Mouse (Mus musculus): ENCODE measurements around the gene Hfe2. TPM values are rescaled to one million over a fixed set of nuclear protein-coding genes. Genes with fewer than 3 reads are reported as not detected.
A peak's percentile ranks its signal among the peaks of the same experiment; 100 is the strongest.

The Hfe2 gene
- polyA plus RNA-seq, 1 experiment from 2014 or later, result 0.68 TPM

GRCm38 (mm10) chr3:96540740-96541139 is 15.8 kb downstream of the Hfe2 start:
- Histone ChIP-seq H3K4me2 (no peak overlapping the region), H3K9ac (no peak overlapping the region), H3K27me3 (replicated peaks) (peaks cover 25% of the 10 kb centered on the region; the same call in 1 of the 2 replicates), H3K27ac (no peak overlapping the region), H3K4me3 (no peak overlapping the region), H3K36me3 (no peaks in the 10 kb centered on the region), H3K9me3 (replicated peaks) (no peaks in the 10 kb centered on the region), H3K4me1 (no peaks in the 10 kb centered on the region)
- 39% methylated on average over 6 of the region's 6 CpGs for WGBS (ENCODE audit: insufficient replicate concordance)
- ATAC-seq, result no peak

- Histone ChIP-seq H3K36me3 (no peaks in the 10 kb centered on the region), H3K9me3 (replicated peaks) (no peaks in the 10 kb centered on the region), H3K4me1 (no peaks in the 10 kb centered on the region), H3K9ac (no peak overlapping the region), H3K27me3 (replicated peaks) (peaks cover 25% of the 10 kb centered on the region; the same call in 1 of the 2 replicates), H3K4me3 (no peak overlapping the region), H3K4me2 (no peak overlapping the region; the same call in 1 of the 2 replicates), H3K27ac (no peak overlapping the region)
- WGBS (ENCODE audit: insufficient replicate concordance), result 29% methylated on average over 14 of the region's 14 CpGs
- ATAC-seq, result no peak
Observed at GRCm38 (mm10) chr3:96541328-96542078, 16.5 kb downstream of the Hfe2 start.

- H3K4me2 ChIP-seq, result no peak overlapping the region
- H3K4me1 ChIP-seq, result peaks cover 1% of the 10 kb centered on the region
- 68% methylated on average over 8 of the region's 8 CpGs for WGBS (ENCODE audit: insufficient replicate concordance)
- H3K4me3 ChIP-seq, result no peak overlapping the region
- H3K9me3 ChIP-seq (replicated peaks), result no peaks in the 10 kb centered on the region
- no peak overlapping the region for H3K27ac ChIP-seq
- no peaks in the 10 kb centered on the region for H3K36me3 ChIP-seq
- no peak for ATAC-seq
- H3K27me3 ChIP-seq (replicated peaks), result peaks cover 25% of the 10 kb centered on the region; the same call in 1 of the 2 replicates
- H3K9ac ChIP-seq, result no peak overlapping the region
Observed at GRCm38 (mm10) chr3:96542554-96542953, 17.6 kb downstream of the Hfe2 start.

- H3K9ac ChIP-seq, result no peak overlapping the region
- H3K4me2 ChIP-seq, result no peak overlapping the region
- H3K27me3 ChIP-seq (replicated peaks), result peaks cover 25% of the 10 kb centered on the region; the same call in 1 of the 2 replicates
- ATAC-seq, result no peak
- WGBS (ENCODE audit: insufficient replicate concordance), result 76% methylated on average over 11 of the region's 11 CpGs
- H3K9me3 ChIP-seq (replicated peaks), result no peaks in the 10 kb centered on the region
- H3K4me1 ChIP-seq, result peaks cover 4% of the 10 kb centered on the region
- H3K27ac ChIP-seq, result no peak overlapping the region
- no peak overlapping the region for H3K4me3 ChIP-seq
- no peaks in the 10 kb centered on the region for H3K36me3 ChIP-seq
Observed at GRCm38 (mm10) chr3:96543345-96543744, 18.4 kb downstream of the Hfe2 start.

GRCm38 (mm10) chr3:96545565-96545964 is 20.6 kb downstream of the Hfe2 start:
- peaks cover 21% of the 10 kb centered on the region; the same call in 1 of the 2 replicates for H3K27me3 ChIP-seq (replicated peaks)
- no peak overlapping the region for H3K9ac ChIP-seq
- no peak overlapping the region for H3K27ac ChIP-seq
- H3K36me3 ChIP-seq, result no peaks in the 10 kb centered on the region
- no peak overlapping the region for H3K4me3 ChIP-seq
- WGBS (ENCODE audit: insufficient replicate concordance), result 26% methylated on average over 1 of the region's 1 CpGs
- no peak overlapping the region for H3K4me2 ChIP-seq
- peaks cover 4% of the 10 kb centered on the region for H3K4me1 ChIP-seq
- no peaks in the 10 kb centered on the region for H3K9me3 ChIP-seq (replicated peaks)
- ATAC-seq, result no peak

GRCm38 (mm10) chr3:96546880-96547279 is 21.9 kb downstream of the Hfe2 start:
- Histone ChIP-seq H3K9me3 (replicated peaks) (no peaks in the 10 kb centered on the region), H3K36me3 (no peaks in the 10 kb centered on the region), H3K4me1 (peaks cover 4% of the 10 kb centered on the region), H3K4me3 (no peak overlapping the region), H3K4me2 (no peak overlapping the region), H3K27ac (no peak overlapping the region), H3K27me3 (replicated peaks) (peaks cover 16% of the 10 kb centered on the region; the same call in 1 of the 2 replicates), H3K9ac (no peak overlapping the region)
- ATAC-seq, result no peak
- WGBS (ENCODE audit: insufficient replicate concordance), result 43% methylated on average over 4 of the region's 4 CpGs

- ATAC-seq, result no peak
- Histone ChIP-seq H3K9ac (no peak overlapping the region), H3K4me1 (peaks cover 4% of the 10 kb centered on the region), H3K4me2 (peak overlapping the region; percentile 31; the same call in 1 of the 2 replicates), H3K4me3 (no peak overlapping the region), H3K36me3 (no peaks in the 10 kb centered on the region), H3K9me3 (replicated peaks) (no peaks in the 10 kb centered on the region), H3K27me3 (replicated peaks) (peaks cover 11% of the 10 kb centered on the region; the same call in 1 of the 2 replicates), H3K27ac (no peak overlapping the region)
- 13% methylated on average over 14 of the region's 14 CpGs for WGBS (ENCODE audit: insufficient replicate concordance)
Observed at GRCm38 (mm10) chr3:96547389-96547960, 22.5 kb downstream of the Hfe2 start.

GRCm38 (mm10) chr3:96548824-96549223 is 23.9 kb downstream of the Hfe2 start:
- no peak for ATAC-seq
- Histone ChIP-seq H3K9ac (no peak overlapping the region), H3K4me3 (no peak overlapping the region), H3K27ac (no peak overlapping the region), H3K36me3 (no peaks in the 10 kb centered on the region), H3K4me1 (peaks cover 4% of the 10 kb centered on the region), H3K27me3 (replicated peaks) (peaks cover 5% of the 10 kb centered on the region; the same call in 1 of the 2 replicates), H3K9me3 (replicated peaks) (no peaks in the 10 kb centered on the region), H3K4me2 (no peak overlapping the region)
- 75% methylated on average over 7 of the region's 7 CpGs for WGBS (ENCODE audit: insufficient replicate concordance)

GRCm38 (mm10) chr3:96549346-96549745 is 24.4 kb downstream of the Hfe2 start:
- 65% methylated on average over 5 of the region's 5 CpGs for WGBS (ENCODE audit: insufficient replicate concordance)
- ATAC-seq, result no peak
- no peak overlapping the region for H3K9ac ChIP-seq
- peaks cover under 1% of the 10 kb centered on the region; the same call in 1 of the 2 replicates for H3K27me3 ChIP-seq (replicated peaks)
- H3K4me1 ChIP-seq, result peaks cover 4% of the 10 kb centered on the region
- no peak overlapping the region for H3K4me2 ChIP-seq
- no peak overlapping the region for H3K27ac ChIP-seq
- no peak overlapping the region for H3K4me3 ChIP-seq
- H3K36me3 ChIP-seq, result no peaks in the 10 kb centered on the region
- H3K9me3 ChIP-seq (replicated peaks), result no peaks in the 10 kb centered on the region

- Histone ChIP-seq H3K9ac (no peak overlapping the region), H3K4me3 (no peak overlapping the region), H3K27me3 (replicated peaks) (no peaks in the 10 kb centered on the region; the same call in 1 of the 2 replicates), H3K4me1 (peaks cover 17% of the 10 kb centered on the region), H3K27ac (no peak overlapping the region), H3K9me3 (replicated peaks) (no peaks in the 10 kb centered on the region), H3K36me3 (no peaks in the 10 kb centered on the region), H3K4me2 (no peak overlapping the region)
- 14% methylated on average over 8 of the region's 8 CpGs for WGBS (ENCODE audit: insufficient replicate concordance)
- no peak for ATAC-seq
Observed at GRCm38 (mm10) chr3:96551203-96551602, 26.2 kb downstream of the Hfe2 start.

GRCm38 (mm10) chr3:96551890-96552289 is 26.9 kb downstream of the Hfe2 start:
- H3K4me3 ChIP-seq, result no peak overlapping the region
- no peak overlapping the region for H3K27ac ChIP-seq
- 58% methylated on average over 7 of the region's 7 CpGs for WGBS (ENCODE audit: insufficient replicate concordance)
- H3K9me3 ChIP-seq (replicated peaks), result no peaks in the 10 kb centered on the region
- no peak overlapping the region for H3K4me2 ChIP-seq
- H3K9ac ChIP-seq, result no peak overlapping the region
- ATAC-seq, result no peak
- H3K36me3 ChIP-seq, result no peaks in the 10 kb centered on the region
- H3K4me1 ChIP-seq, result peaks cover 24% of the 10 kb centered on the region
- no peaks in the 10 kb centered on the region for H3K27me3 ChIP-seq (replicated peaks)

GRCm38 (mm10) chr3:96553601-96554000 is 28.6 kb downstream of the Hfe2 start:
- Histone ChIP-seq H3K9me3 (replicated peaks) (no peaks in the 10 kb centered on the region), H3K9ac (no peak overlapping the region), H3K27me3 (replicated peaks) (no peaks in the 10 kb centered on the region), H3K4me2 (no peak overlapping the region), H3K4me1 (peaks cover 24% of the 10 kb centered on the region), H3K36me3 (no peaks in the 10 kb centered on the region), H3K4me3 (no peak overlapping the region), H3K27ac (no peak overlapping the region)
- no peak for ATAC-seq
- WGBS (ENCODE audit: insufficient replicate concordance), result 44% methylated on average over 6 of the region's 6 CpGs

Measured in liver, embryonic 12.5 days (tissue).